Mouse (Mus musculus) thymus, adult 2 months (tissue): Measurements from ENCODE around the gene Gm11634. TPM values are rescaled to one million over a fixed set of nuclear protein-coding genes. Genes with fewer than 3 reads are reported as not detected.

Experiments used
- DNase-seq: peaks from one replicate; pipeline ENCODE4 v3.0.0; 2021
- H3K27ac ChIP-seq: fragments of 200-500 bp; 2 replicates; pipeline ENCODE4 v1.5.1; 2012; ENCODE audit warnings: low read length, control low read depth; ENCODE audit not compliant: control insufficient read depth, insufficient read depth
- H3K27me3 ChIP-seq: fragments of 200-500 bp; 2 replicates; pipeline ENCODE4 v1.6.1; 2012; ENCODE audit warnings: mild to moderate bottlenecking, low read length, moderate library complexity, mixed read lengths; ENCODE audit not compliant: control insufficient read depth, insufficient read depth
- H3K36me3 ChIP-seq: fragments of 200-500 bp; 2 replicates; pipeline ENCODE4 v1.6.1; 2012; ENCODE audit warnings: mild to moderate bottlenecking, low read length, moderate library complexity; ENCODE audit not compliant: control insufficient read depth, insufficient read depth
- H3K4me1 ChIP-seq: fragments of 200-500 bp; replicated peaks from 2 replicates; pipeline ENCODE4 v1.6.1; 2012; ENCODE audit warnings: low read length; ENCODE audit not compliant: control insufficient read depth, insufficient read depth
- H3K4me3 ChIP-seq: fragments of 200-500 bp; 2 replicates; pipeline ENCODE4 v1.5.1; 2012; ENCODE audit warnings: mild to moderate bottlenecking, low read length, control low read depth, moderate library complexity; ENCODE audit not compliant: control insufficient read depth, insufficient read depth
- CTCF ChIP-seq: fragments of 200-500 bp; IDR thresholded peaks from 2 replicates; pipeline ENCODE4 v1.5.1; 2012; ENCODE audit warnings: mild to moderate bottlenecking, control low read depth, low read length, moderate library complexity, borderline replicate concordance; ENCODE audit not compliant: control insufficient read depth, poor library complexity, insufficient read depth; ENCODE audit errors: extremely low read depth
- POLR2A ChIP-seq: fragments of 200-500 bp; IDR thresholded peaks from 2 replicates; pipeline ENCODE4 v1.6.1; 2012; ENCODE audit warnings: mild to moderate bottlenecking, low read length, control low read depth, moderate library complexity; ENCODE audit not compliant: control insufficient read depth, poor library complexity, insufficient read depth; ENCODE audit errors: extremely low read depth
- WGBS: fragments of 180-500 bp; shearing (Covaris S2); methylation state at CpG from one replicate; pipeline ENCODE4 v1.1.7; 2018; 5-methylcytosine and 5-hydroxymethylcytosine counted together
- polyA plus RNA-seq: library from polyadenylated mRNA; depleted of rRNA; stranded (reverse); fragments of >200 nt; gene quantifications from 2 replicates; pipeline ENCODE4 v1.2.3, GENCODE M21; 2012

Gene Gm11634
- polyA plus RNA-seq, 1 experiment: not detected

DNA sequence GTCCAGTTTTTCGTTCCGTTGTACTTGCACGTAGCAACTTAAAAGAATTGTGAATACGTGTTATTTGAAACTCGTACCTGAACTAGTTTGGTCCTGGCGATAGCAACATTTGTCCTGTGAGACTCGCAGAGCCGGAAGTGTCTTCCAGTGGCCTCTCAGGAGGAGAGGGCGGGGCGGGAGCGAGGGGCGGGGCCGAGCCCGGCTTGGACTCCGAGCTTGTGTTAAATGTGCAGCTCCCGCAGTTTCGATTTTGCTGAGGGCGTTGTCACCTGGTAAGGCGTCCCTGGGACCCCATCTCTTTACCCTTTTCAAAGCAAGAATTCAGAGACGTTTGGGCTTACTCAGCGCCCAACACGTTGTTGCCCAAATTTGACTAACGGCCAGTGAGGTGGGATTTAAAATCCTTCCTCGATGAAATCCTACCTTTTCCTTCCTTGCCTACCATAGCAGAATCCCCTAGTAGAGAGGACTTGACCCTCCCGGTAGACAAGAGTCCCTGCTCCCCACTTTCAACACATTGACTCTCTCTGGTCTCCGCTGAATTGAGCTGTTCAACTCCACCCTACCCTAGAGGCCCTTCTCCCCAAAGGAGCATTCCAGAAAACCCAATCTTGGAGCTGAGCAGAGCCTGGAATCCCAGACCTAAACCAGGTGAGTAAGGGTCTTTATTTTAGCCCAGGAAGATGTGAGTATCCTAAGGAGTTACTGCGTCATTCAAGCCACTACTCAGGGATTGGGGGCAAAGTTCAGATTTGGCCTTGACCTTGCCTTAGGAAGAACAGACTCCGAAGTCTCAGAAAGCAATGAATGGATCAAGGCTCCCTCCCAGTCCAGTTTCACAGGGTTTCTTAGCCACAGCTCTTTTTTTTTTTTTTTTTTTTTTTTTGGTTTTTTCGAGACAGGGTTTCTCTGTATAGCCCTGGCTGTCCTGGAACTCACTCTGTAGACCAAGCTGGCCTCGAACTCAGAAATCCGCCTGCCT, 16.7 kb downstream of the Gm11634 start, which contains the start of gene Tmem106a:
TSS of gene Tmem106a (plus strand) at position 189 of the 982 bp plus-strand sequence.
- no peaks in the 10 kb centered on the region for H3K27me3 ChIP-seq
- DNase-seq: peak; percentile 66
- no peak within 1 kb of the TSS; the same call in 1 of the 2 replicates for H3K27ac ChIP-seq
- peak within 1 kb of the TSS; percentile 62 for H3K4me3 ChIP-seq
- H3K36me3 ChIP-seq: peaks cover 25% of the 10 kb centered on the region
- 23% methylated on average over 31 of the region's 31 CpGs for WGBS
- H3K4me1 ChIP-seq: peaks cover 4% of the 10 kb centered on the region; the same call in 1 of the 2 replicates
- TF ChIP-seq POLR2A (no peak), CTCF (no peak)

DNA sequence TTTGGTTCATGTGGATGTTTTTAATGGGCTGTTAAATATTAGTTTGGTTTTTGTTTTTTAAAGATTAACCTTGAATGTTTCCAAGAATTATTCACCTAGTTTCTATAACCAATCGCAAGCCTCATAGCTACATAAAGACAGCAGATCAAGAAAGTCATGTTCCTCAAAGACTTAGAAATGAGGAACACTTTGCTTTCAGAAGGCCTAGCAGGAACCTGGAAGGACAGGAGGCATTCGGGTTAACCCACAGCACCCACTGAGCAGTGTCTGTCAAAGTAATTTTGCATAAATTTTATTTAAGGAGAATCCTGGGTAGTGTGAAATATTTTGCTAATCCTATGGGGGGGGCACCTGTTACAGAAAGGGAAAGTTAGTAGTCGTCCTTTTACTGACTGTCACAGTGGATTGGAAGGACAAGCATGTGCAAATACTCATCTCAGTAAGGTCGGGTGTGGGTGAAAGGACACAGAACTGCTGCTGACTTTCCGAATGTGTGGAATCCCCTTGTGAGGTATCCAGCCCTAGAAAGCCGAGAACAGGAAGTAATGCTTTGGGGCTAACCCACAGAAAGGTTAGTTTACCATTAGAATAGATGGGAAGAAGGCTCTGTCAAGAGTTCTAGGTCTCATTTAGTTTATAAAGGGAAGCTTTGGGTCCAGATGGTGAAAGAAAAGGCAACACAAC, 17.8 kb downstream of the Gm11634 start:
- Histone ChIP-seq H3K4me1 (peaks cover 4% of the 10 kb centered on the region; the same call in 1 of the 2 replicates), H3K36me3 (peaks cover 36% of the 10 kb centered on the region), H3K27me3 (no peaks in the 10 kb centered on the region), H3K4me3 (no peak overlapping the region), H3K27ac (no peak overlapping the region)
- DNase-seq: no peak
- TF ChIP-seq CTCF (no peak), POLR2A (no peak)
- WGBS: 85% methylated on average over 6 of the region's 6 CpGs

DNA sequence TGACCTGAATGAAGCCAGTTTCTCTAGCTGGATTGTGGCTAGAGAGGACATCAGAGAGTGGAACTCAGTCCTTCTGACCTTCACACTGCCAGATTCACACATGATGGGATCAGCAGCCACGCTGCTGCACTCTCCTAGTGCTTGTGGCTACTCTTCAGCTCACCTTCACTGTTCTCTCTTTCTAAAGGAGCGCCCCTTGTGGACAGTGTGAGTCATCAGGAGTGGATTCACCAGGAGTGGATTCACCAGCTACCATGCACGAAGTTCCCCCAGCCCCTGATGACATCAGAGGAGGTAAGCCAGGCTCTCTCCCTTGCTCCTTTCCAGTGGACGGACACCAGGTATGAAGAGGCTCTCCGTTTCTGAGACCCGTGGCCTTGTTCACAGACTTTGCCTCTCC, 22.9 kb downstream of the Gm11634 start:
- DNase-seq: no peak
- no peak for TF ChIP-seq CTCF
- TF ChIP-seq POLR2A: no peak
- H3K27me3 ChIP-seq: no peaks in the 10 kb centered on the region
- peaks cover 86% of the 10 kb centered on the region for H3K36me3 ChIP-seq
- no peaks in the 10 kb centered on the region for H3K4me1 ChIP-seq
- WGBS: 92% methylated on average over 6 of the region's 6 CpGs
- no peak overlapping the region for H3K27ac ChIP-seq
- no peak overlapping the region for H3K4me3 ChIP-seq

DNA sequence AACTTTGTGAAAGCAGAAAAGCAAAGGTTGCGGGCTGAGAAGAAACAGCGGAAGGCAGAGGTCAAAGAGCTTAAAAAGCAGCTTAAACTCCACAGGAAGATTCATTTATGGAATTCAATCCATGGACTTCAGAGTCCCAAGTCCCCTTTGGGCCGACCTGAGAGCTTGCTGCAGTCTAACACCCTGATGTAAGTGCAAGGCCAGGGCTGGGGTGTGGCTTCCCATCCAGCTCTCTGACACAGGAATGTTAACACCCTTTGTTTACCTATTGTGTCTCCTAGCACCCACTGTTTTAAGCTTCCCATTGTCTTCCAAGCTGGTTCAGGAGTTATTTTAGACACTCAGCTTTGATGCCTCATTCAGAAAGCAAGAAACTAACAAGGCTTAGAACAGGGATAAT, 30.6 kb downstream of the Gm11634 start:
- Histone ChIP-seq H3K27ac (no peak overlapping the region), H3K4me1 (no peaks in the 10 kb centered on the region), H3K36me3 (peaks cover 97% of the 10 kb centered on the region), H3K4me3 (no peak overlapping the region), H3K27me3 (no peaks in the 10 kb centered on the region)
- TF ChIP-seq POLR2A: no peak
- no peak for TF ChIP-seq CTCF
- 94% methylated on average over 3 of the region's 3 CpGs for WGBS
- no peak for DNase-seq

DNA sequence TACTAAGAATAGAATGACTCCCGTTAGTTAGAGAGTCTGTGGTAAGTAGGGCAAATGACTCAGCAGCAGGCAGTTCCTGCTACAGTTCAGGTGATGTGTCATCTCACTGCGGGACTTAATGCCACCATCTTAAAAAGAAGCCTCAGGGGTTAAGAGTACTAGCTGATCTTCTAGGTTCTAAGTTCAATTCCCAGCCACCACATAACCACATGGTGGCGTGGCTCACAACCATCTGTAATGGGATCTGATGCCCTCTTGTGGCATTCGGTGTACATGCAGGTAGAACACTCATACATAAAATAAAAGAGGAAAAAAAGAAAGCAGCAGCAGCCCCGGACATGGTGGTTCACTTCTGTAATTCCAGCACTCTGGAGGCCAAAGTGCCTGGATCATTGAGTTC, 36.7 kb downstream of the Gm11634 start:
- peak; percentile 66 for DNase-seq
- no peak for TF ChIP-seq POLR2A
- TF ChIP-seq CTCF: no peak
- H3K4me3 ChIP-seq: no peak overlapping the region
- H3K27me3 ChIP-seq: no peaks in the 10 kb centered on the region
- H3K4me1 ChIP-seq: no peaks in the 10 kb centered on the region
- H3K27ac ChIP-seq: no peak overlapping the region
- peaks cover 71% of the 10 kb centered on the region for H3K36me3 ChIP-seq
- WGBS: 18% methylated on average over 5 of the region's 5 CpGs

DNA sequence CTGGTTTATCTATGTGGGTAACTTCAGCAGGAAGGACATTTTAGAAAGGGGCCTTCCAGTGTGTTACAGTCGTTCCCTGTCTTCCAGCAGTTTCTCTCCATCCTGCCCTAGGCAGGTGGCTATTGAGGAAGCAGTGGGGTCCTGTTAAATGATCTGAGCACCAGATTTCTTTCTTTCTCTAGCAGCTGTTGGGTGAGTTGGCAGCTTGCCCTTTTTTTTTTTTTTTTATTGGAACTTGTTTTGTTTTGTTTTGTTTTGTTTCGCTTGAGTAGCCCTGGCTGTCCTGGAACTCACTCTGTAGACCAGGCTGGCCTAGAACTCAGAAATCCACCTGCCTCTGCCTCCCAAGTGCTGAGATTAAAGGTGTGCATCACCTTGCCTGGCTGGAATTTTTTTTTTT, 42.1 kb downstream of the Gm11634 start:
- no peak for DNase-seq

More for the DNA sequence above, 42.1 kb downstream of the Gm11634 start:
- TF ChIP-seq CTCF (no peak), POLR2A (no peak)
- H3K36me3 ChIP-seq: peaks cover 40% of the 10 kb centered on the region
- 74% methylated on average over 2 of the region's 2 CpGs for WGBS
- no peak overlapping the region for H3K4me3 ChIP-seq
- no peak overlapping the region for H3K27ac ChIP-seq
- H3K27me3 ChIP-seq: no peaks in the 10 kb centered on the region
- 0 out of 2 replicates have a peak, but pooled peaks cover 2% of the 10 kb centered on the region for H3K4me1 ChIP-seq
